Mouse (Mus musculus) liver, adult 2 months (tissue): ENCODE data around the gene Myh7. TPM values are rescaled to one million over a fixed set of nuclear protein-coding genes. Genes with fewer than 3 reads are reported as not detected.
"Not testable (repeated sequence)": the region's sequence is repeated elsewhere in the genome, so short reads cannot be mapped to it uniquely, and the experiment has no call there.

Experiments used
- DNase-seq: peaks from one replicate; pipeline ENCODE4 v3.0.0-alpha.2; 2011; ENCODE audit warnings: low read depth, low spot score; ENCODE audit errors: extremely low read depth
- H3K27ac ChIP-seq: fragments of 200-500 bp; replicated peaks from 2 replicates; pipeline ENCODE4 v1.5.1; 2012; ENCODE audit warnings: low read depth, mild to moderate bottlenecking, control low read depth, inconsistent platforms, low read length; ENCODE audit not compliant: insufficient read depth
- H3K27me3 ChIP-seq: fragments of 200-500 bp; 2 replicates; pipeline ENCODE4 v1.6.1; 2012; ENCODE audit warnings: mild to moderate bottlenecking, moderate library complexity, low read length, inconsistent platforms; ENCODE audit not compliant: control insufficient read depth, insufficient read depth
- H3K36me3 ChIP-seq: fragments of 200-500 bp; 2 replicates; pipeline ENCODE4 v1.6.1; 2012; ENCODE audit warnings: low read length, inconsistent platforms; ENCODE audit not compliant: control insufficient read depth, insufficient read depth
- H3K4me1 ChIP-seq: fragments of 200-500 bp; 2 replicates; pipeline ENCODE4 v1.6.1; 2011; ENCODE audit warnings: low read length; ENCODE audit not compliant: control insufficient read depth, insufficient read depth
- H3K4me3 ChIP-seq: fragments of 200-500 bp; 2 replicates; pipeline ENCODE4 v1.5.1; 2011; ENCODE audit warnings: low read depth, mild to moderate bottlenecking, control low read depth, low read length, moderate library complexity; ENCODE audit not compliant: insufficient read depth
- H3K79me2 ChIP-seq: fragments of 200-500 bp; 2 replicates; pipeline ENCODE4 v1.6.1; 2012; ENCODE audit warnings: inconsistent platforms, mild to moderate bottlenecking, low read length, moderate library complexity; ENCODE audit not compliant: control insufficient read depth, insufficient read depth
- H3K9ac ChIP-seq: fragments of 200-500 bp; 2 replicates; pipeline ENCODE4 v1.6.1; 2012; ENCODE audit warnings: low read depth, mild to moderate bottlenecking, control low read depth, inconsistent platforms, low read length
- CTCF ChIP-seq: fragments of 200-500 bp; IDR thresholded peaks from 2 replicates; pipeline ENCODE4 v1.5.1; 2011; ENCODE audit warnings: low read depth, low read length, control low read depth
- POLR2A ChIP-seq: fragments of 200-500 bp; IDR thresholded peaks from 2 replicates; pipeline ENCODE4 v1.6.1; 2011; ENCODE audit warnings: low read length, control low read depth; ENCODE audit not compliant: insufficient read depth; ENCODE audit errors: extremely low read depth
- WGBS: fragments of 180-500 bp; shearing (Covaris S2); methylation state at CpG from one replicate; pipeline ENCODE4 v1.1.7; 2018; 5-methylcytosine and 5-hydroxymethylcytosine counted together
- polyA plus RNA-seq: library from polyadenylated mRNA; depleted of rRNA; stranded (reverse); fragments of >200 nt; gene quantifications from 2 replicates; pipeline ENCODE4 v1.2.3, GENCODE M21; 2012
- total RNA-seq: library from RNA; depleted of rRNA; stranded (reverse); fragments of >200 nt; gene quantifications from 2 replicates; pipeline ENCODE4 v1.2.3, GENCODE M21; 2014

Gene Myh7
- total and polyA plus RNA-seq, 2 experiments, result 1.5 TPM; not detected in 1

DNA sequence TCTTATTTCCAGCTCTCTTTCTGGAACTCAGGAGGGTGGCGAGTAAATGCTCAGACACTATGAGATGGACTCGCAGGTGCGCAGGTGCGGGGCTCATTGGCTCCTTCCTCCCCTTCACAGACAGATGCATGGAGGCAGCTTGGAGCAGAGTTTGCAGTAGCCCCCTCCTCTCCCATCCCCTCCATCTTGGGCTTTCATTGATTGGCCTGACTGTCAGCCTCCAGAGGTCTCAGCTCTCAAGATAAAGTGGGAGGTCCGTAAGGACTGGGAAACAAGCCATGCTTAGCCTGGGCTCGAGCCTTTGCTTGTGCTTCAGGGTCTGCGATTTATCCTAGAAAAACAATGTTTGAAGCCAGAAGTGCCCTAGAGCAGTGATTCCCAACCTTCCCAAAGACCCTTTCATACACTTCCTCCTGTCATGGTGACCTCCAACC, 8.3 kb upstream of the Myh7 start:
- Histone ChIP-seq H3K79me2 (no peaks in the 10 kb centered on the region), H3K27me3 (no peaks in the 10 kb centered on the region), H3K27ac (no peak overlapping the region), H3K9ac (no peak overlapping the region), H3K4me3 (no peak overlapping the region), H3K4me1 (peaks cover 3% of the 10 kb centered on the region; the same call in 1 of the 2 replicates), H3K36me3 (no peaks in the 10 kb centered on the region)
- DNase-seq, result no peak
- WGBS, result 66% methylated on average over 7 of the region's 7 CpGs
- TF ChIP-seq POLR2A (no peak), CTCF (no peak)

DNA sequence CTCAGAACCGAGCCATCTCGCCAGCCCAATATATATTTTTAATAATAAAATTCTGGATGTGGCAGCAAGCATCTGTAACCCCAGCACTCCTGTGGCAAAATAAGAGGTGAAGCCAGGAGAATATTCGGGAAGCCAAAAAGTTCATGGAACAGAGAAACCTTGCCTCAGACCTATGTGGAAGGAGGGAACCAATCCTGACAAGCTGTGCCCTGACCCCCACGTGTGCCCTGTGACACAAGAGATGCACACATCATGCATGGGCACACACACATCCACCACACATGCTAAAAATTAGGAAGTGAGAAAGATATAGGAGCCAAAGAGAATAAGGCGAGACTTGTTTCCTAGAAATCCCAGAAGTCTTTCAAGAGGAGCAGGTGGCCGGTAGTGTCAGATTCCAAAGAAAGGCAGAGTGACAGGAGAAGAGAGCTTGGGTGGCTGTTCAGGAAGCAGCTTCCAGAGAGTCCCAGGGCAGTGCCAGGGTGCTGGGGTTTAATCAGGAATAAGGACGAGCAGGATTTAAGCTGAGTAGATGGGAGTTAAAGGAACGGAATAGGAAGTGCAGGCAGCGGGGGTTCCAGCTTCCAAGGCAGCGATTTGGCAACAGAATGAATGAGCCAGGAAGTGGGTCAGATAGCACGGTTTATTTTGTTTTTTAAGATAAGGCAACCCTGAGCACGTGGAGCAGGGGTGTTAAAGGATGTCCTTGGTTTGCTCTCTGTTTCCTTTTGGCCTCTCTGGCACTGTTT, 7.7 kb upstream of the Myh7 start:
- peak; percentile 20 for DNase-seq
- no peak overlapping the region for H3K9ac ChIP-seq
- H3K27me3 ChIP-seq, result no peaks in the 10 kb centered on the region
- 38% methylated on average over 12 of the region's 12 CpGs for WGBS
- H3K4me3 ChIP-seq, result no peak overlapping the region
- no peaks in the 10 kb centered on the region for H3K36me3 ChIP-seq
- no peaks in the 10 kb centered on the region for H3K79me2 ChIP-seq
- H3K4me1 ChIP-seq, result peaks cover 3% of the 10 kb centered on the region; the same call in 1 of the 2 replicates
- TF ChIP-seq POLR2A (no peak), CTCF (no peak)
- no peak overlapping the region for H3K27ac ChIP-seq

GRCm38 (mm10) chr14:55001446-55001845, 7.0 kb upstream of the Myh7 start:
- 92% methylated on average over 2 of the region's 2 CpGs for WGBS
- Histone ChIP-seq H3K4me1 (peaks cover 3% of the 10 kb centered on the region; the same call in 1 of the 2 replicates), H3K9ac (no peak overlapping the region), H3K36me3 (no peaks in the 10 kb centered on the region), H3K4me3 (no peak overlapping the region), H3K27me3 (no peaks in the 10 kb centered on the region), H3K79me2 (no peaks in the 10 kb centered on the region), H3K27ac (no peak overlapping the region)
- TF ChIP-seq POLR2A (no peak), CTCF (no peak)
- no peak for DNase-seq

- H3K27me3 ChIP-seq, result no peaks in the 10 kb centered on the region
- H3K4me1 ChIP-seq, result peaks cover 3% of the 10 kb centered on the region; the same call in 1 of the 2 replicates
- no peaks in the 10 kb centered on the region for H3K79me2 ChIP-seq
- H3K9ac ChIP-seq, result no peak overlapping the region
- no peak for DNase-seq
- no peak overlapping the region for H3K27ac ChIP-seq
- TF ChIP-seq CTCF (no peak), POLR2A (no peak)
- WGBS, result 90% methylated on average over 6 of the region's 6 CpGs
- H3K4me3 ChIP-seq, result no peak overlapping the region
- H3K36me3 ChIP-seq, result no peaks in the 10 kb centered on the region
Measured at GRCm38 (mm10) chr14:55000814-55001213, 6.4 kb upstream of the Myh7 start.

- DNase-seq, H3K27me3 ChIP-seq, H3K4me3 ChIP-seq, H3K36me3 ChIP-seq, H3K27ac ChIP-seq, H3K79me2 ChIP-seq, H3K4me1 ChIP-seq, H3K9ac ChIP-seq: not testable (repeated sequence)
- WGBS, result 86% methylated on average over 5 of the region's 5 CpGs
Measured at GRCm38 (mm10) chr14:54999868-55000267, 5.4 kb upstream of the Myh7 start.

DNA sequence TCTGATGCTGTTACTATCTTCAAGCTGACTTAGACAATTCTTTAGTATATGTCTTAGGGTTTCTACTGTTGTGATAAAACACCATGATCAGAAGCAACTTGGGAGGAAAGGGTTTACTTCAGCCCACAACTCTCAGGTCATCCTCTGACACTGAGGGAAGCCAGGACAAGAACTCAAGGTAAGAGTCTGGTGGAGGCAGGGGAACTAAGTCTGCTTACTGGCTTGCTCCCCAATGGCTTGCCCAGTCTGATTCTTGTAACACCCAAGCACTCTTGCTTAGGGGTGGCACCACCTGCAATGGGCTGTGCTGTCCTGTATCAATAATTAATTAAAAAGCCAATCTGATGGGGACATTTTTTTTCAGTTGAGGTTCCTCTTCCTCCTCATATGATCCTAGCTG, 4.3 kb upstream of the Myh7 start:
- Histone ChIP-seq H3K36me3 (no peaks in the 10 kb centered on the region), H3K9ac (no peak overlapping the region), H3K4me1 (peaks cover 3% of the 10 kb centered on the region; the same call in 1 of the 2 replicates), H3K79me2 (no peaks in the 10 kb centered on the region), H3K4me3 (no peak overlapping the region), H3K27ac (no peak overlapping the region), H3K27me3 (no peaks in the 10 kb centered on the region)
- TF ChIP-seq POLR2A (no peak), CTCF (no peak)
- no peak for DNase-seq
